Mouse (Mus musculus) heart, postnatal 0 days (tissue): ENCODE data around the gene Slc22a14.

Experiments
- CTCF ChIP-seq: IDR thresholded peaks from 2 replicates; pipeline ENCODE4 v1.5.1; 2016; ENCODE audit warnings: antibody characterized with exemption, control low read depth, low read depth
- EP300 ChIP-seq: IDR thresholded peaks from 2 replicates; pipeline ENCODE4 v1.6.1; 2016; ENCODE audit warnings: antibody characterized with exemption, low read depth

GRCm38 (mm10) chr9:119206666-119207065, 158.7 kb downstream of the Slc22a14 start:
- TF ChIP-seq CTCF = no peak
- no peak for TF ChIP-seq EP300
